Mouse (Mus musculus) kidney, adult 18-20 months (tissue): Measurements from ENCODE around the gene Vmn2r12.
"Not testable (repeated sequence)": the region's sequence is repeated elsewhere in the genome, so short reads cannot be mapped to it uniquely, and the experiment has no call there.

Experiments used
- DNase-seq: peaks from one replicate; pipeline ENCODE4 v3.0.0; 2021

Gene Vmn2r12

GRCm38 (mm10) chr5:109097850-109098249 lies at the start of gene Vmn2r12:
Gene Vmn2r12 (minus strand): TSS chr5:109097950.
- DNase-seq: not testable (repeated sequence)

DNA sequence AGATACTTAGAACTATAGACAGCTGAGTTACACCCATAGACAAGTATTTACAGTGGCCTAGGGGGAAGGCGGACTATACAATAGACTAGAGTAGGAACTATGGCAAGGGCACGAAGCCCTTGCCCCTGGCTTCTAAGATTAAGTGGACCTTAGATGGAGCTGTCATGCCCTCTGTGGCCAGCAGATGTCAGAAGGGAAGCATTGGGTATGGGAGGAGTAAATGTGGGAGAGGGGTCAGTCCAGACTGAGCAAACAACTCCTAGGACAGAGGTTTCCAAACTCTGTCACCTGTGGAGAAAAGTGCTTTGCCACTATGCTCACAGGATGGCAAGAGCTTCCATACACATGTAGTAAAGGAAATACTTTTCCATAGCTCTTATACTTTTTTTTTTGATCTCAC lies 41.8 kb upstream of the Vmn2r12 start:
- DNase-seq: no peak

- DNase-seq: no peak
Measured at GRCm38 (mm10) chr5:109136731-109137130, 39.0 kb upstream of the Vmn2r12 start.

DNA sequence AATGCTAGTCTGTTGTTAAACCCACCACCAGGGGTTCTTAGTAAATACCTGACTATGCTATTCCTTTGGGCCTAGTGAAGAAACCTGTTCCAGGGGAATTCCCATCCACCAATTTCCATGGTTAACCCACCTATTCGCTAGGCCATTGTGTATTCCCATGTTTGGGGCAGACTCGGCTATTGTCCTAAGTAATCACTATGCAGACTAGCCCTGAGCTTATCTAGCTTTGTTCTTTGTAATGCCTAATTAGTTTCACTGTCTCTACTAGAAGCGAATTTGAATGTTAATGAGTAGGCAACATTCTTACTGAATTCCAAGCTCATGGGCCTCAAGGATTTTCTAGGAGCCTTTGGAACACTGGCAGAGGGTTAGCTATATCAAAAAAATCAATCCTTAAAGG lies 1.3 kb downstream of the Vmn2r12 start:
- DNase-seq: not testable (repeated sequence)

- DNase-seq: not testable (repeated sequence)
Measured at GRCm38 (mm10) chr5:109072016-109072415, 25.7 kb downstream of the Vmn2r12 start.

GRCm38 (mm10) chr5:109059469-109059868 lies 38.3 kb downstream of the Vmn2r12 start, which contains the start of gene Vmn2r11:
Gene Vmn2r11 (minus strand): TSS chr5:109059569.
- DNase-seq: not testable (repeated sequence)

- DNase-seq: no peak
Measured at GRCm38 (mm10) chr5:109055286-109055685, 42.5 kb downstream of the Vmn2r12 start.
